Mouse (Mus musculus) midbrain, embryonic 12.5 days (tissue): ENCODE results near the gene Pcsk5. TPM values are rescaled to one million over a fixed set of nuclear protein-coding genes. Genes with fewer than 3 reads are reported as not detected.

Experiments used
- ATAC-seq: fragments of 200-750 bp; cut with Nextera tagmentation; 2 replicates; pipeline ENCODE4 v1.8.0; 2017; ENCODE audit warnings: low read depth, moderate TSS enrichment, moderate library complexity; ENCODE audit not compliant: low FRiP score
- H3K27ac ChIP-seq: fragments of 300-500 bp; sonication (generic); replicated peaks from 2 replicates; pipeline ENCODE4 v1.5.1; 2016; ENCODE audit warnings: mild to moderate bottlenecking
- H3K27me3 ChIP-seq: fragments of 300-500 bp; sonication (generic); 2 replicates; pipeline ENCODE4 v1.6.1; 2016; ENCODE audit warnings: mild to moderate bottlenecking
- H3K36me3 ChIP-seq: fragments of 300-500 bp; sonication (generic); 2 replicates; pipeline ENCODE4 v1.6.1; 2016
- H3K4me1 ChIP-seq: fragments of 300-500 bp; sonication (generic); 2 replicates; pipeline ENCODE4 v1.6.1; 2016
- H3K4me2 ChIP-seq: fragments of 300-500 bp; sonication (generic); replicated peaks from 2 replicates; pipeline ENCODE4 v1.6.1; 2016; ENCODE audit warnings: mild to moderate bottlenecking, moderate library complexity
- H3K4me3 ChIP-seq: fragments of 300-500 bp; sonication (generic); 2 replicates; pipeline ENCODE4 v1.5.1; 2016; ENCODE audit warnings: mild to moderate bottlenecking
- H3K9ac ChIP-seq: fragments of 300-500 bp; sonication (generic); replicated peaks from 2 replicates; pipeline ENCODE4 v1.6.1; 2016; ENCODE audit warnings: mild to moderate bottlenecking, moderate library complexity
- H3K9me3 ChIP-seq: fragments of 300-500 bp; sonication (generic); 2 replicates; pipeline ENCODE4 v1.6.1; 2016; ENCODE audit warnings: mild to moderate bottlenecking
- WGBS: fragments of 180-500 bp; shearing (Covaris S2); methylation state at CpG from one replicate; pipeline ENCODE4 v1.1.7; 2016; 5-methylcytosine and 5-hydroxymethylcytosine counted together
- polyA plus RNA-seq: library from polyadenylated mRNA; unstranded; fragments of >200 nt; fragmentation: Nextera tagmentation; extraction: Ambion mirVana; gene quantifications from 2 replicates; pipeline ENCODE4 v1.2.1, GENCODE M21; 2016

Gene Pcsk5
- polyA plus RNA-seq, 1 experiment from 2014 or later, result 12.1 TPM

DNA sequence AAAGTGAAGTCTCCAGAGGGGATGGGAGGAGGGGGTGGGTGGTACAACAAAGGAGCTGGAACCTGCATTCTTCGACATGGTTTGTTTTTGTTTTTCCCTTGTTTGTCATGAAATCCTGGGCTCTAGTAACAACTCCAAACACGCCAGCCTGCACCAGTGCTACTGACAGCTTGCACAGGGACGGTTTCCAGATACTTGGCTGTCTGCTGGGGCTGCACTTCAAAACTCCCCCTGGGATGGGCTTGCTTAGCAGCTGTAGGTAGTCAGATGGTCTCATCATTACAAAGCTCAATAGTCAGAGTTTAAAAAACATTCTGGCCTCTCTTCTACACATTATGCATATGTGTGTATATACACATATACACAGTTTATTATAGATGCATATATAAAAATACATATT lies 234.1 kb downstream of the Pcsk5 start:
- no peak for ATAC-seq
- H3K27ac ChIP-seq, result no peak overlapping the region

GRCm38 (mm10) chr19:17600347-17600746 lies 237.1 kb downstream of the Pcsk5 start:
- Histone ChIP-seq H3K9ac (no peak overlapping the region), H3K27me3 (no peaks in the 10 kb centered on the region), H3K9me3 (no peaks in the 10 kb centered on the region), H3K27ac (no peak overlapping the region), H3K36me3 (no peaks in the 10 kb centered on the region), H3K4me3 (no peak overlapping the region), H3K4me1 (no peaks in the 10 kb centered on the region), H3K4me2 (no peak overlapping the region)
- WGBS, result 78% methylated on average over 2 of the region's 2 CpGs
- no peak for ATAC-seq

More for the DNA sequence above, 234.1 kb downstream of the Pcsk5 start:
- H3K4me3 ChIP-seq, result no peak overlapping the region
- H3K4me1 ChIP-seq, result no peaks in the 10 kb centered on the region
- no peak overlapping the region for H3K4me2 ChIP-seq
- 76% methylated on average over 3 of the region's 3 CpGs for WGBS
- H3K27me3 ChIP-seq, result no peaks in the 10 kb centered on the region
- H3K9ac ChIP-seq, result no peak overlapping the region
- H3K36me3 ChIP-seq, result no peaks in the 10 kb centered on the region
- no peaks in the 10 kb centered on the region for H3K9me3 ChIP-seq

GRCm38 (mm10) chr19:17592790-17593189 lies 244.6 kb downstream of the Pcsk5 start:
- H3K27me3 ChIP-seq, result no peaks in the 10 kb centered on the region
- no peaks in the 10 kb centered on the region for H3K9me3 ChIP-seq
- no peak overlapping the region for H3K4me2 ChIP-seq
- peaks cover 6% of the 10 kb centered on the region; the same call in 1 of the 2 replicates for H3K4me1 ChIP-seq
- no peaks in the 10 kb centered on the region for H3K36me3 ChIP-seq
- no peak overlapping the region for H3K4me3 ChIP-seq
- H3K9ac ChIP-seq, result no peak overlapping the region
- ATAC-seq, result no peak
- no peak overlapping the region for H3K27ac ChIP-seq
- 70% methylated on average over 1 of the region's 1 CpGs for WGBS

DNA sequence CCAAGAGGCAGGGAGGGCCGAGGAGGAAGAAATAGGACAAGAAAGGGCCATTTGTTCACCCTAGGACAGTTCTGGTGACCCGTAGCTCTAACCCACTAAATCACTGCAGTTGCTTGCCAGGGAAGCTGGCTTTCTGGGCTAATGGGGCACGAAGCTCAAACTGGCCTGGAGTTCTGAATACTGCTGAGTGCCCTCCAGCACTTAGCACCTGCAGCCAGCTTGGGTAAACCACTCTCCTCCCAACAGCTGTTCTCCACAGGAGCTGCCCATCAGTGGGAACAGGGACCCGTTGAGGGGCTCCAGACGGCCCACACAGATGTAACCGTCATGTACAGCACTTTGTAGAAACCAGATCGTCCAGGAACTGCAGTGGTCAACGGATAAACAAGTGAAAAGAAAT lies 246.1 kb downstream of the Pcsk5 start:
- no peak overlapping the region for H3K27ac ChIP-seq
- no peaks in the 10 kb centered on the region for H3K27me3 ChIP-seq
- no peaks in the 10 kb centered on the region for H3K9me3 ChIP-seq
- peak; percentile 44; the same call in 1 of the 2 replicates for ATAC-seq
- H3K4me2 ChIP-seq, result no peak overlapping the region
- H3K9ac ChIP-seq, result no peak overlapping the region
- H3K4me1 ChIP-seq, result peaks cover 6% of the 10 kb centered on the region; the same call in 1 of the 2 replicates
- no peak overlapping the region for H3K4me3 ChIP-seq
- 55% methylated on average over 8 of the region's 8 CpGs for WGBS
- H3K36me3 ChIP-seq, result no peaks in the 10 kb centered on the region

GRCm38 (mm10) chr19:17590314-17590713 lies 247.1 kb downstream of the Pcsk5 start:
- Histone ChIP-seq H3K4me2 (no peak overlapping the region), H3K36me3 (no peaks in the 10 kb centered on the region), H3K27me3 (no peaks in the 10 kb centered on the region), H3K9me3 (no peaks in the 10 kb centered on the region), H3K27ac (no peak overlapping the region), H3K4me1 (peaks cover 6% of the 10 kb centered on the region; the same call in 1 of the 2 replicates), H3K4me3 (no peak overlapping the region), H3K9ac (no peak overlapping the region)
- WGBS, result 72% methylated on average over 1 of the region's 1 CpGs
- no peak for ATAC-seq

DNA sequence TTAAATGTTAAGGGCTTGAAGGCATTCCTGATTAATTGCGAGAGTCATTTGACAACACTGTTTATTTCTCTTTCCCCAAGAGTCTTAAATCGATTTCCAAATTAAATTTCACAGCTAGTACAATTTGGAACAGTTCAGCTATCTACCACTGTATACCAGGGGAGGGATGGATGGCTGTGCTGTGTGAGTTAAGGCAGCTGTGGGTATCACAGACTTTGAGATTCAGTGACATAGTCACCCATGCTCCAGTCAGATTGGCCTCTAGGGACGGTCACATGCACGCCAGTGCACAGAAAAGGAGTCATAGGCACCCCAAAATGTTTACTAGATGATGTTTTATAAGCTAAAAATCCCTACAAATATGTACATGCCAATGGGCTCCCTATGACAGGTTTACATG lies 260.0 kb downstream of the Pcsk5 start:
- Histone ChIP-seq H3K9ac (no peak overlapping the region), H3K4me3 (no peak overlapping the region), H3K36me3 (no peaks in the 10 kb centered on the region), H3K9me3 (no peaks in the 10 kb centered on the region), H3K27me3 (no peaks in the 10 kb centered on the region), H3K27ac (no peak overlapping the region), H3K4me1 (no peaks in the 10 kb centered on the region), H3K4me2 (no peak overlapping the region)
- ATAC-seq, result no peak
- 88% methylated on average over 4 of the region's 4 CpGs for WGBS

GRCm38 (mm10) chr19:17574564-17574963 lies 262.9 kb downstream of the Pcsk5 start:
- H3K4me1 ChIP-seq, result no peaks in the 10 kb centered on the region
- H3K36me3 ChIP-seq, result no peaks in the 10 kb centered on the region
- H3K27me3 ChIP-seq, result no peaks in the 10 kb centered on the region
- H3K9me3 ChIP-seq, result no peaks in the 10 kb centered on the region
- no peak overlapping the region for H3K4me2 ChIP-seq
- H3K4me3 ChIP-seq, result no peak overlapping the region
- no peak overlapping the region for H3K9ac ChIP-seq
- H3K27ac ChIP-seq, result no peak overlapping the region
- WGBS, result 92% methylated on average over 5 of the region's 5 CpGs
- ATAC-seq, result no peak

DNA sequence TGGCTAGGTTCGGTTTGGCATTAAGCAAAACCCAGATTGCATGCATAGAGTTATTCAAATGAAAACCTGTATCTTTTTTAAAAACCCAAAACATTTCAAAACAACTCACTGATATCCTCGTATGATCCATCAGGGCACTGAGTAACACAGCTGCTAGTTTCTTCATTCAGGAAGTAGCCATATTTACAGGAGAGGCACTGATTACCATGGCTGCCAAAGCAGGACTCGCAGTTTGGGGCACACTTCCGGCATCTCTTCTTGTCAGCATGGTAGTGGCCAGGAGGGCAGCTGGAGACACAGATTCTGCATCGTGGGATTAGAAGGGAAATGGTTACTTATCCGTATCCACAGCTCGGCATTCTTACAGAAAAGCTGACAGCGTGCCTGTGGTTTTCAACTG lies 265.1 kb downstream of the Pcsk5 start:
- no peak overlapping the region for H3K27ac ChIP-seq
- no peaks in the 10 kb centered on the region for H3K27me3 ChIP-seq
- H3K9me3 ChIP-seq, result no peaks in the 10 kb centered on the region
- no peak for ATAC-seq
- H3K36me3 ChIP-seq, result no peaks in the 10 kb centered on the region
- H3K9ac ChIP-seq, result no peak overlapping the region
- H3K4me2 ChIP-seq, result no peak overlapping the region
- H3K4me3 ChIP-seq, result no peak overlapping the region
- WGBS, result 91% methylated on average over 8 of the region's 8 CpGs
- H3K4me1 ChIP-seq, result no peaks in the 10 kb centered on the region

GRCm38 (mm10) chr19:17570936-17571335 lies 266.5 kb downstream of the Pcsk5 start:
- no peaks in the 10 kb centered on the region for H3K9me3 ChIP-seq
- 88% methylated on average over 2 of the region's 2 CpGs for WGBS
- H3K4me1 ChIP-seq, result no peaks in the 10 kb centered on the region
- no peaks in the 10 kb centered on the region for H3K36me3 ChIP-seq
- no peak overlapping the region for H3K4me2 ChIP-seq
- H3K27me3 ChIP-seq, result no peaks in the 10 kb centered on the region
- no peak overlapping the region for H3K9ac ChIP-seq
- no peak overlapping the region for H3K27ac ChIP-seq
- no peak overlapping the region for H3K4me3 ChIP-seq
- no peak for ATAC-seq

DNA sequence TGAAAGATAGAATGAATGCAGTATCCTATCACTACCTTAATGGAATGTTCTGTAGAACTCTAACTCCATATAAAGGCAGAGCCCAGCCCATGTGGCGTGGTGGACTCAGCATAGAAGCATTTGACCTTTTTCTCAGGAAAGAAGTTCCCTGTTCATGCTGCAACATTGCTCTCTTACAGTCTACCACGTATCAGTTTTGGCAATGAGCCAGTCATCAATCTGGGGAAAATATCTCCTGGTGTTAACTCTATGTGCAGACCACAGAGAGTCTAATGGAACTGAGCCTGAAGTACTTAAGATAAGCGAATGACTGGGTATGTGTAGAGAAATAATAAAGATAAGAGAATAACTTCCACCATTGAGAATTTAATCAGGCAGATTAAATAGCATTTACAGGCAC lies 270.2 kb downstream of the Pcsk5 start:
- Histone ChIP-seq H3K36me3 (no peaks in the 10 kb centered on the region), H3K4me1 (no peaks in the 10 kb centered on the region), H3K4me2 (no peak overlapping the region), H3K4me3 (no peak overlapping the region), H3K9ac (no peak overlapping the region), H3K27me3 (no peaks in the 10 kb centered on the region), H3K27ac (no peak overlapping the region), H3K9me3 (no peaks in the 10 kb centered on the region)
- ATAC-seq, result no peak
- 89% methylated on average over 3 of the region's 3 CpGs for WGBS

- Histone ChIP-seq H3K27ac (no peak overlapping the region), H3K9me3 (no peaks in the 10 kb centered on the region), H3K9ac (no peak overlapping the region), H3K4me3 (no peak overlapping the region), H3K27me3 (no peaks in the 10 kb centered on the region), H3K4me2 (no peak overlapping the region), H3K4me1 (no peaks in the 10 kb centered on the region), H3K36me3 (no peaks in the 10 kb centered on the region)
- ATAC-seq, result no peak
- 73% methylated on average over 4 of the region's 4 CpGs for WGBS
Observed at GRCm38 (mm10) chr19:17566097-17566496, 271.3 kb downstream of the Pcsk5 start.

DNA sequence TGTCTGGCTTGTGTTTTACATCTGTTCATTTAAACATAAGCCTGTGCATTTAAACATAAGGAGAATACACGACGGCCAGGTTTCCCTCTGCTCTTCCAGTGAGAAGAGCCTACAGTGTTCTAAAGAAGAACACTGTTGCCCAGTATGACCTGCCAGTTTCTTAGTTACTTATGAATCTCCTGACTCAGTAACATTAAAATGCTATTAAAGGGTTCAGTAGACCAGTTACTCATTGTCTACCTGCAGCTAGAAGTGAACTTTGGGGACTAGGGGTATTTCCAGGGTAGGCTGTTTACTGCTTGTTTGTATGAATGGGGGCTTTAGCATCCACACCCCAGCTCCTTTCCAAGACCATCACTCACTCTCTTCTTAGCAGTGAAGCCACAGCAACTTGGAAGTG lies 278.7 kb downstream of the Pcsk5 start:
- no peak overlapping the region for H3K27ac ChIP-seq
- ATAC-seq, result no peak
- no peak overlapping the region for H3K4me3 ChIP-seq
- H3K36me3 ChIP-seq, result no peaks in the 10 kb centered on the region
- H3K9ac ChIP-seq, result no peak overlapping the region
- WGBS, result 83% methylated on average over 2 of the region's 2 CpGs
- H3K9me3 ChIP-seq, result no peaks in the 10 kb centered on the region
- H3K4me1 ChIP-seq, result no peaks in the 10 kb centered on the region
- H3K4me2 ChIP-seq, result no peak overlapping the region
- H3K27me3 ChIP-seq, result no peaks in the 10 kb centered on the region

DNA sequence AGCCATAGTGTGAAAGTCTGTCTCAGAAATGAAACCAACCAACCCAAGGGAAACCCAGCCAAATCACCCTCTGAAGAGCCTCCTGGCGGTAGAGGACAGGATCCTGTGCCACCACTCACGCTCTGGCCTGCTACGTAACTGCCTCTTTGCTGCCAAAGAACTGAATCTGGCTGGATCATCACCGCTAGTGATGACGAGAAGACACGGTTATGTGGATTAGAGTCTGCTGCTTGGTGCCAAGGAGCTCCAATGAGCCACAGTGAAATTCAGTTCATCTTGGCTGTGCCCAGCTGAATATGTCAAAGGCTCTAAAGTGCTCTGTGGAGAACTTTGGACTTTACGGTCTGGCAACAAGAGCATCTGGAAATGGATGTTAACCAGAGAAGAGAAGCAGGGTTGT lies 282.3 kb downstream of the Pcsk5 start:
- ATAC-seq, result no peak
- H3K4me1 ChIP-seq, result no peaks in the 10 kb centered on the region
- WGBS, result 94% methylated on average over 7 of the region's 7 CpGs

More for the DNA sequence above, 282.3 kb downstream of the Pcsk5 start:
- H3K4me3 ChIP-seq, result no peak overlapping the region
- no peak overlapping the region for H3K4me2 ChIP-seq
- H3K27ac ChIP-seq, result no peak overlapping the region
- no peaks in the 10 kb centered on the region for H3K9me3 ChIP-seq
- no peaks in the 10 kb centered on the region for H3K36me3 ChIP-seq
- no peaks in the 10 kb centered on the region for H3K27me3 ChIP-seq
- H3K9ac ChIP-seq, result no peak overlapping the region
